Mouse (Mus musculus) kidney, postnatal 36 days (tissue): ENCODE results near the gene Hspe1.

ENCODE experiments used
- DNase-seq, 2 experiments: peaks; one replicate each; pipeline ENCODE4 v3.0.0; 2021 to 2022; ENCODE audit warnings: mixed read lengths in 2 of 2

Hspe1 gene

GRCm38 (mm10) chr1:55135846-55136245 is 47.9 kb downstream of the Hspe1 start:
- no peak for DNase-seq
